Mouse (Mus musculus) myocyte (in vitro differentiated cells): Measurements from ENCODE around the gene Xbp1.

ENCODE experiments used
- E2F4 ChIP-seq: IDR thresholded peaks from one replicate; pipeline ENCODE4 v1.6.1; 2011; ENCODE audit warnings: mild to moderate bottlenecking, control low read depth, moderate library complexity; ENCODE audit not compliant: insufficient read depth
- MAX ChIP-seq: IDR thresholded peaks from one replicate; pipeline ENCODE4 v1.6.1; 2011; ENCODE audit warnings: low read depth, mild to moderate bottlenecking, control low read depth
- POLR2A ChIP-seq: IDR thresholded peaks from one replicate; pipeline ENCODE4 v1.6.1; 2011; ENCODE audit warnings: low read depth, mild to moderate bottlenecking, control low read depth, moderate library complexity; ENCODE audit not compliant: insufficient read length

DNA sequence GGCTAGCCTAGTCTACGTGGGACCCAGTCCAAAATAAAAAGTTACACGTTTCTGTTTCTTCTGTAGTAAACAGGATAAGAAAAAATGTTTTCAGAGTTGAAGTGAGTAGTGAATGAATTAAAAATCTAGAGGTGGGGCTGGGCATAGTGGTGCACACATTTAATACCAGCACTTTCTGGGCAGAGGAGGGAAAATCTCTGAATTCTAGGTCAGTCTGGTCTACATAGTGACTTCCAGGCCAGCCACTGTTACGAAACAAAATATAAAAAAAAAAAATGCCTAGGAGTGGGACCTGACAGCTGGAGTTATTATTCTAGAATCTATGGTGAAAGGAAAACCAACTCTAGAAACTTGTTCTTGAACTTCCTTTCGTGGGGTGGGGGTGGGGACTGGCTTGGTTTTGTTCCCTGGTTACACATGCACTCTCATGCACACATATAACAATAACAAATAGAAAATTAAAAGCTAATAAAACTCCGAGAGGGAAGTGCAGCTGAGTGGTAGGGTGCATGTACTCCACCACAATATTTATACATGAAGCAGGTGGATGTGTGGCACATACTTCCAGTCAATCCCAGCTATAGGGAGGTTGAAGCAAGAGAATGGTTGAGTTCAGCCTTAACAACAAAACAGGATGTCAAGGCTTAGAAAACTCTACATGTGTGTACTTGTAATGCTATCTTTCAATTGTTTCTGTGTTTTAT lies 22.2 kb downstream of the Xbp1 start:
- no peak for TF ChIP-seq POLR2A
- no peak for TF ChIP-seq MAX
- TF ChIP-seq E2F4 = no peak
